Mouse (Mus musculus): ENCODE data around the gene Gm29797. TPM values are rescaled to one million over a fixed set of nuclear protein-coding genes. Genes with fewer than 3 reads are reported as not detected.

Gene Gm29797
- polyA plus RNA-seq, 1 experiment from 2014 or later: not detected

DNA sequence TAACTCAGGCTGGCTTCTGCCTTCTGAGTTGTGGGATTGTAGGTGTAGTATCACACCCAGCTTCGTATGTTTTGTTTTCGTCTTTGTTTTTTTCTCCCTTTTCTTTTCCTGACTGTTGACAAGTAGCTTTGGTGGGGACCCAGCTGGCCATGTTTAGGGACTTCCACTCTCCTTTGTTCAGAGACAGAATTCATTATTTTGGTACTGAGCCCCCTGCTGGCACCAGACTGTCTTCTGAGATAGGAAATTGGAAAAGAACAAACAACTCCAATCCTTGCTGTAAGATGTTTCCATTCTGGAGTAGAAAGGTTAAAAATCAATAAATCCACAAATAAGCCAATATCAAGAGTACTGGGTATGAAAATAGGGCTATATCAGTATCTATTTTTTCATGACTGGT, 19.6 kb downstream of the Gm29797 start:
- Histone ChIP-seq H3K27ac (peak overlapping the region; percentile 40), H3K4me3 (no peak overlapping the region)

GRCm38 (mm10) chr2:181677096-181677754, 20.4 kb downstream of the Gm29797 start:
- 64% methylated on average over 5 of the region's 5 CpGs for WGBS
- H3K36me3 ChIP-seq: no peaks in the 10 kb centered on the region
- H3K27ac ChIP-seq: peak overlapping the region; percentile 40

More for the DNA sequence above, 19.6 kb downstream of the Gm29797 start:
- 26% methylated on average over 2 of the region's 2 CpGs for WGBS
- no peak for ATAC-seq (ENCODE audit: low FRiP score)
- H3K9me3 ChIP-seq: no peaks in the 10 kb centered on the region
- H3K4me2 ChIP-seq: no peak overlapping the region
- no peak overlapping the region for H3K9ac ChIP-seq
- peaks cover 57% of the 10 kb centered on the region for H3K4me1 ChIP-seq (replicated peaks)
- peaks cover 32% of the 10 kb centered on the region for H3K27me3 ChIP-seq
- no peaks in the 10 kb centered on the region for H3K36me3 ChIP-seq

DNA sequence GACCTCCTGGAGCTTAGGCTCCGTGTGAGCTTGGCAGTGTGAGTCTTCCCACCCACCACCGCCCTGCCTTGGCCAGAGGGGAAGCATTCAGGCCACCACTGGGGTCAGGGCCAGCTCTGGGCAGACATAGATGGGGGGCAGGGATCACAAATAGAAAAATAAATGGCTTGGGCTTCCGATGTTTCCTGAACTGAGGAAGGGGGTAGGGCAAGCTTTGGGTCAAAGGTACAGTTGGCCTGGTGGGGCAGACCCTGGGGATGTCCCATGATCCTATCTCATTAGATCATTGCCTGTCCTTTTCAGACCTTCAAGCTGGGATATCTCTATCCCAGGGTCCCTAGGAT, 20.9 kb downstream of the Gm29797 start:
- Histone ChIP-seq H3K4me3 (no peak overlapping the region), H3K4me1 (replicated peaks) (peaks cover 53% of the 10 kb centered on the region), H3K27ac (peak overlapping the region; percentile 40; the same call in 1 of the 2 replicates), H3K9ac (no peak overlapping the region), H3K27me3 (peaks cover 19% of the 10 kb centered on the region), H3K36me3 (no peaks in the 10 kb centered on the region), H3K4me2 (no peak overlapping the region), H3K9me3 (no peaks in the 10 kb centered on the region)
- no peak for ATAC-seq (ENCODE audit: low FRiP score)
- WGBS: 56% methylated on average over 3 of the region's 3 CpGs

More at GRCm38 (mm10) chr2:181677096-181677754, 20.4 kb downstream of the Gm29797 start:
- Histone ChIP-seq H3K27me3 (peaks cover 24% of the 10 kb centered on the region), H3K4me3 (no peak overlapping the region), H3K4me2 (no peak overlapping the region), H3K9me3 (no peaks in the 10 kb centered on the region), H3K4me1 (replicated peaks) (peaks cover 55% of the 10 kb centered on the region), H3K9ac (peak overlapping the region; percentile 15; the same call in 1 of the 2 replicates)
- ATAC-seq (ENCODE audit: low FRiP score): no peak

GRCm38 (mm10) chr2:181678780-181679179, 21.9 kb downstream of the Gm29797 start:
- no peaks in the 10 kb centered on the region for H3K36me3 ChIP-seq
- H3K4me2 ChIP-seq: no peak overlapping the region
- peaks cover 45% of the 10 kb centered on the region for H3K4me1 ChIP-seq (replicated peaks)
- no peaks in the 10 kb centered on the region for H3K9me3 ChIP-seq
- 0 out of 2 replicates have a peak, but pooled peaks have one; percentile 37 for ATAC-seq (ENCODE audit: low FRiP score)
- H3K27me3 ChIP-seq: peaks cover 10% of the 10 kb centered on the region; the same call in 1 of the 2 replicates
- WGBS: 36% methylated on average over 1 of the region's 1 CpGs
- H3K4me3 ChIP-seq: no peak overlapping the region
- H3K27ac ChIP-seq: no peak overlapping the region
- H3K9ac ChIP-seq: no peak overlapping the region

DNA sequence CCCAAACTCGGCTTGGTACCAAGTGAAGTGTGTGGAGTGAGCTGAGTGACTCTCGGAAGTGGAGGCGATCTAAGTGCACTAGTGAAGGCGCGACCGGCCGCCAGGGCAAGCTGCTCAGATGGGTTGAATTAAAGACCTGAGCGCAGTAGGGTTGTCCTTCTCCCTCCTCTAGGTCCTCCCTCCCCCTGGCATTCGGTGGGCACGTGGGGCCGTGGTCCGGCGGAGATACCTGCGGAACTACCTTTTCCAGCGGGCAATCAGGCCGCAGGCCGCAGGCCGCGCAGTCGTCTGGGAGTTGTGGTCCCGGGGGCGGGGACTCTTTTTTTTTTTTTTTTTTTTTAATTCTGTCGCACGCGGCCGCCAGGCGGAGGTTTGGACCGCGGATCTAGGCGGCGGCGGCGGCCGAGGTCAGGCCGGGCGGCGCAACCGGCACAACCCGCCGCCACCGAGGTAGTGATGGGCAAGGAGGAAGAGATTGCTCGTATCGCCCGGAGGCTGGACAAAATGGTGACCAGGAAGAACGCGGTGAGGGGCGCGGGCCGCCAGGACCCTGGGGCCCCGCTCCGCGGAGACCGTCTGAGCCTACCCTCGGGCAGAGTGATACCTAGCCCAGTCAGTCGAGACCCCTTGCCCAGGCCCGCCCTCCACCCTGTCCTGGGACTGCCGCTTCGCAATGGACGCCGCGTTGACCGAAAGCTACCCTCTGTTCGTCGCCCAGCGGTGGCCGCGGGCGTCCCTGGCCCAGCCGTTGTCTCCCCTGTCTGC, 23.3 kb downstream of the Gm29797 start, which contains the start of gene Tcea2:
Gene Tcea2 (plus strand): TSS at position 360 of the 765 bp plus-strand sequence.
- peak; percentile 52 for ATAC-seq (ENCODE audit: low FRiP score)
- Histone ChIP-seq H3K4me1 (replicated peaks) (peaks cover 43% of the 10 kb centered on the region), H3K27me3 (no peaks in the 10 kb centered on the region), H3K9me3 (no peaks in the 10 kb centered on the region), H3K9ac (peak within 1 kb of the TSS; percentile 93), H3K4me2 (peak within 1 kb of the TSS; percentile 93), H3K27ac (peak within 1 kb of the TSS; percentile 80), H3K4me3 (peak within 1 kb of the TSS; percentile 66), H3K36me3 (peaks cover 3% of the 10 kb centered on the region)
- WGBS: under 1% methylated on average over 67 of the region's 69 CpGs

GRCm38 (mm10) chr2:181680716-181681117, 23.9 kb downstream of the Gm29797 start:
- Histone ChIP-seq H3K9me3 (no peaks in the 10 kb centered on the region), H3K9ac (peak overlapping the region; percentile 93), H3K4me2 (peak overlapping the region; percentile 93), H3K4me3 (peak overlapping the region; percentile 66), H3K36me3 (peaks cover 8% of the 10 kb centered on the region), H3K27me3 (no peaks in the 10 kb centered on the region), H3K27ac (peak overlapping the region; percentile 80), H3K4me1 (replicated peaks) (peaks cover 37% of the 10 kb centered on the region)
- peak; percentile 41 for ATAC-seq (ENCODE audit: low FRiP score)
- 18% methylated on average over 7 of the region's 7 CpGs for WGBS

GRCm38 (mm10) chr2:181681978-181682377, 25.1 kb downstream of the Gm29797 start:
- H3K9ac ChIP-seq: no peak overlapping the region
- H3K9me3 ChIP-seq: no peaks in the 10 kb centered on the region
- no peak overlapping the region for H3K4me2 ChIP-seq
- H3K27ac ChIP-seq: no peak overlapping the region
- H3K4me3 ChIP-seq: no peak overlapping the region
- peaks cover 25% of the 10 kb centered on the region for H3K4me1 ChIP-seq (replicated peaks)
- peaks cover 21% of the 10 kb centered on the region for H3K36me3 ChIP-seq
- 94% methylated on average over 1 of the region's 1 CpGs for WGBS
- ATAC-seq (ENCODE audit: low FRiP score): no peak
- no peaks in the 10 kb centered on the region for H3K27me3 ChIP-seq

DNA sequence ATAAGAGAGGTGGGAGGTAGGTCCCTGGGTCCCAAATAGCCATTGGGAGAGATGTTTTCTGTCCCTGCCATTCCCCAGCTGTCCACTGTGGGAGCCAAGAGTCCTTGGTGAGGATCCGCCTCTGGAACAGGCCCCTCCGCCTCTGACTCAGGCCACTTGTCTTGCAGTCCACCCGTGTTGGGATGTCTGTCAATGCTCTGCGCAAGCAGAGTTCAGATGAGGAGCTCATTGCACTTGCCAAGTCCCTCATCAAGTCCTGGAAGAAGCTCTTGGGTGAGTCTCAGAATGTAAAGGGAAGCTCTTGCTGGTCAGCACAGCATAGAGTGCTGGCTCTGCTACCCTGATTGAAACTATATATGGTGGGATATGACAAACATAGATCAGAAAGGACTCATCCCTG, 26.5 kb downstream of the Gm29797 start:
- Histone ChIP-seq H3K27ac (no peak overlapping the region), H3K36me3 (peaks cover 34% of the 10 kb centered on the region), H3K4me1 (replicated peaks) (peaks cover 22% of the 10 kb centered on the region), H3K4me2 (no peak overlapping the region), H3K4me3 (no peak overlapping the region), H3K27me3 (no peaks in the 10 kb centered on the region), H3K9me3 (no peaks in the 10 kb centered on the region), H3K9ac (no peak overlapping the region)
- WGBS: 71% methylated on average over 4 of the region's 4 CpGs
- no peak for ATAC-seq (ENCODE audit: low FRiP score)

DNA sequence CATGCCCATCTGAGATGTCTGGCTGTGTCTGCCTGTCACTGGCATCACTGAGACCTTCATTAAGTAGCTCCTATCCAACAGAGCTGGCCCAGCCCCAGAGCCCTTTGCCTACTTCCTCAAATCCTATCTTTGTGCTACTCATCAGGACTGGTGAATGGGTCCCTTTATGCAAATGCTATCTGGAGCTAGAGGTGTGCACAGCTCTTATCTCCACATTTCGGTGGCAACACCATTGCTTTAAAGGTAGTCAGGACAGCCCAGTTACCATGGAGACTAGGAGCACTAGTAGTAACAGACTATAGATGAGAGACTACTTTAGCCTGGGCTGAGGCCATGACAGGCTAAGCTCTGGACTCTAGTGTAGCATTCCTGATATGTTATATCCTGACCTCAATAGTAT, 27.9 kb downstream of the Gm29797 start:
- H3K36me3 ChIP-seq: peaks cover 46% of the 10 kb centered on the region

GRCm38 (mm10) chr2:181685686-181686085, 28.9 kb downstream of the Gm29797 start:
- H3K36me3 ChIP-seq: peaks cover 52% of the 10 kb centered on the region
- H3K4me1 ChIP-seq (replicated peaks): peaks cover 15% of the 10 kb centered on the region
- H3K27ac ChIP-seq: no peak overlapping the region
- no peak for ATAC-seq (ENCODE audit: low FRiP score)
- 95% methylated on average over 4 of the region's 4 CpGs for WGBS
- H3K9me3 ChIP-seq: no peaks in the 10 kb centered on the region
- H3K9ac ChIP-seq: no peak overlapping the region
- no peak overlapping the region for H3K4me3 ChIP-seq
- no peaks in the 10 kb centered on the region for H3K27me3 ChIP-seq
- no peak overlapping the region for H3K4me2 ChIP-seq

More for the DNA sequence above, 27.9 kb downstream of the Gm29797 start:
- H3K4me2 ChIP-seq: no peak overlapping the region
- H3K9ac ChIP-seq: no peak overlapping the region
- no peak overlapping the region for H3K4me3 ChIP-seq
- ATAC-seq (ENCODE audit: low FRiP score): no peak
- 90% methylated on average over 1 of the region's 1 CpGs for WGBS
- H3K4me1 ChIP-seq (replicated peaks): peaks cover 15% of the 10 kb centered on the region
- H3K27ac ChIP-seq: no peak overlapping the region
- H3K27me3 ChIP-seq: no peaks in the 10 kb centered on the region
- H3K9me3 ChIP-seq: no peaks in the 10 kb centered on the region

- Histone ChIP-seq H3K36me3 (peaks cover 54% of the 10 kb centered on the region), H3K27ac (no peak overlapping the region), H3K9ac (no peak overlapping the region), H3K9me3 (no peaks in the 10 kb centered on the region), H3K27me3 (no peaks in the 10 kb centered on the region), H3K4me3 (no peak overlapping the region), H3K4me2 (no peak overlapping the region), H3K4me1 (replicated peaks) (peaks cover 9% of the 10 kb centered on the region)
- ATAC-seq (ENCODE audit: low FRiP score): no peak
- 96% methylated on average over 8 of the region's 8 CpGs for WGBS
Measured at GRCm38 (mm10) chr2:181687586-181687985, 30.8 kb downstream of the Gm29797 start.

DNA sequence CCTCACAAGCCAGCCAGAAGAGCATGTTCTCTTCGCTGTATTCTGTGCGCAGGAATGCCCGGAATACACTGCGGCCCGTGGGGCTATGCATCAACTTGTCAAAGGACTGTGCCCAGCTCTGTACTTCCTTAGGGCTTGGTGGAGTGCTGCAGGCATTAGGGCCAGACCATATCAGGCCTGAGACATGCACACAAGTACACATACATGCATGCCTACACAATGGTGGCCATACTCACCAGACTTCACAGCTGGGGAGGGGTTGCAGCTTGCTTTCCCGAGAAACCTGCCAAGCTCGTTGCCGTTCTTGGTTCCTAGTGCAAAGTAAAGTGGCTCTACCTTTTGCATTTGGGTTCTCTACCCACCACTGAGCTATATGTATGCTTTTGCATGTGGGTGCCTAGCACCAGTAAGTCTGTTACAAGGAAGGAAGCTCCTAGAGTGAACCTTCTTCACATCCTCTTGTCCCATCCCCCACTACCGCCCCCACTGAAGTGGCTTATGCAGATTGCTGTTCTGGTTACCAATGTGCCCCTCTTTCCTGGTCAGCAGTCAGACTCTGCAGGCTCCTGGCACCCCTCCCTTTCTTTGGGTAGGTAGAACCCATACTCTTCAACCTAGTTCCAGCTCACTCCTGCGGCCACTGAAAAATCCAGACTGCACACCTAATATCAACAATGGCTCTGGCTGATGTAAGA, 32.8 kb downstream of the Gm29797 start:
- Histone ChIP-seq H3K4me1 (replicated peaks) (peaks cover 22% of the 10 kb centered on the region), H3K27ac (no peak overlapping the region), H3K36me3 (peaks cover 54% of the 10 kb centered on the region), H3K9ac (no peak overlapping the region), H3K4me3 (no peak overlapping the region), H3K9me3 (no peaks in the 10 kb centered on the region), H3K4me2 (no peak overlapping the region), H3K27me3 (no peaks in the 10 kb centered on the region)
- WGBS: 93% methylated on average over 10 of the region's 10 CpGs
- no peak for ATAC-seq (ENCODE audit: low FRiP score)

All from hindbrain, embryonic 13.5 days (tissue).